Mouse (Mus musculus): ENCODE data around the gene Dlgap1.

DNA sequence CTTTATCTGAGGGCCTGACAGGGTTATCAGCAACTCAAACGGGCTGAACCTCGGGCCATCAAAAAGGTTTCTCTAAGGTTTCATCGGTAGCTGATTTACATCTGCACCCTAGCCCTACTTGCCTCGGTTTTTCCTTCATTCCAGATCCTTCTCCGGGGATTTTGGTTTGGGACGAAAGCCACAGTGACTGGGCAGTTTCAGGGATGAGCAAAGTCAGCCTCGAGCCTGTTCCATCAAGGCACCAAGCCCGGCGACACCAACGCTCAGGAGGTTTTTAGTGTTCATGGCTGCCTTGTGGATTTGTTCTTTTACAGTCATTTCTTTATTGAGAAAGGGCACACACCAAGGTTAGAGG lies 779.6 kb downstream of the Dlgap1 start:
- TF ChIP-seq CTCF (IDR thresholded peaks at IDR 0.05), result no peak
- TF ChIP-seq EP300 (IDR thresholded peaks at IDR 0.05; ENCODE audit: insufficient read depth, low read depth, low read length), result no peak

All from heart, adult 2 months (tissue).